Mouse (Mus musculus): ENCODE measurements around the gene Sphk2. TPM values are rescaled to one million over a fixed set of nuclear protein-coding genes. Genes with fewer than 3 reads are reported as not detected.

The Sphk2 gene
- polyA plus RNA-seq, 1 experiment from 2014 or later = 13.9 TPM

DNA sequence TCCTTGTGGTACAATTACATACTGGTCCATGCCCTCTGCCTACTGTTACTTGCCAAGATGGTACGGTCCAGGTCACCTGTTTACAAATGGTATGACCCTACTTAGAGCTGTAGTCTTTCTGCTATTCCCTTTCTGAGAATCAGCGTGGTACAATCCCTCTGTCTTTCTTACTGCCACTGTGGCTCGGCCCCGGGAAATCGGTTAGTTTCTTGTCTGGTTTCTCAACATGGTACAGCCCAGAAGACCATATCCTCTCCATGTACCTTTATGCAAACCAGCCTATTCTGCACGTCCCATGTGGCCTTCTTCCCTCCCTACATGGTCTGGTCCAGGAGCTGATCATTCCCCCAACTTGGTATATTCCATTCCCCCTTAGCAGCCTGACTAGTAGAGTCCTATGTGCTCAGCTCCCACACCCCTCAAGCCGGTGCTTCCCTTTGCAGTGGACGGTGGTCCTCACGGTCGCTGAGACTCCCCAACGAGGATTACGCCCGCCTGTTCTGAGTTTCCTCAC lies 13.7 kb downstream of the Sphk2 start:
- Histone ChIP-seq H3K9ac (ENCODE audit: low read depth, low read length) (peak overlapping the region; percentile 29; the same call in 1 of the 2 replicates), H3K4me2 (ENCODE audit: low read depth, low read length) (peak overlapping the region; percentile 97), H3K27me3 (ENCODE audit: control insufficient read depth, insufficient read depth, low read depth, low read length) (peaks cover 25% of the 10 kb centered on the region), H3K9me3 (replicated peaks; ENCODE audit: control insufficient read depth, low read length) (no peaks in the 10 kb centered on the region), H3K4me3 (ENCODE audit: low read depth, low read length) (peak overlapping the region; percentile 66), H3K27ac (ENCODE audit: low read length) (peak overlapping the region; percentile 18), H3K36me3 (ENCODE audit: control insufficient read depth, insufficient read depth) (no peaks in the 10 kb centered on the region), H3K4me1 (ENCODE audit: control insufficient read depth, low read depth, low read length) (peaks cover 52% of the 10 kb centered on the region)
- WGBS (ENCODE audit: insufficient replicate concordance) = under 1% methylated on average over 13 of the region's 13 CpGs
- ATAC-seq (ENCODE audit: low read depth) = peak; percentile 59

DNA sequence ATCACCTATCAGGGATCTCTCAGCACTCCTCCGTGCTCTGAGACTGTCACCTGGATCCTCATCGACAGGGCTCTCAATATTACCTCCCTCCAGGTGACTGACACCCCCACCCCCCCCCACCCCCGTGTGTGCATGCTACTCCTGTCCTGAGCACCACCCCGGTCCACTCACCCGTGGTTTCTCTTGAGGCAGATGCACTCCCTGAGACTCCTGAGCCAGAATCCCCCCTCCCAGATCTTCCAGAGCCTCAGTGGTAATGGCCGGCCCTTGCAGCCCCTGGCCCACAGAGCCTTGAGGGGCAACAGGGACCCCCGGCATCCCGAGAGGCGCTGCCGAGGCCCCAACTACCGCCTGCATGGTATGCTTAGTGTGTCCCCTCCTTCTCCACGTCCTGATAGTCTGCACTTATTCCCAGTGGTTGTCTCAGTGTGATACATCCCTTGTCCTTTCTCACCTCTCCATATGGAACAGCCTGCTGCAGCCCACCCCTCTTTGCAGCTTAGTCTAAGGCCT lies 14.2 kb downstream of the Sphk2 start:
- no peak for ATAC-seq (ENCODE audit: low read depth)
- Histone ChIP-seq H3K27ac (ENCODE audit: low read length) (peak overlapping the region; percentile 18), H3K9ac (ENCODE audit: low read depth, low read length) (peak overlapping the region; percentile 29; the same call in 1 of the 2 replicates), H3K4me3 (ENCODE audit: low read depth, low read length) (peak overlapping the region; percentile 66; the same call in 1 of the 2 replicates), H3K4me2 (ENCODE audit: low read depth, low read length) (peak overlapping the region; percentile 97), H3K4me1 (ENCODE audit: control insufficient read depth, low read depth, low read length) (peaks cover 49% of the 10 kb centered on the region), H3K27me3 (ENCODE audit: control insufficient read depth, insufficient read depth, low read depth, low read length) (peaks cover 30% of the 10 kb centered on the region), H3K9me3 (replicated peaks; ENCODE audit: control insufficient read depth, low read length) (no peaks in the 10 kb centered on the region), H3K36me3 (ENCODE audit: control insufficient read depth, insufficient read depth) (no peaks in the 10 kb centered on the region)
- WGBS (ENCODE audit: insufficient replicate concordance) = 45% methylated on average over 12 of the region's 12 CpGs

- H3K36me3 ChIP-seq (ENCODE audit: control insufficient read depth, insufficient read depth) = no peaks in the 10 kb centered on the region
- no peak overlapping the region for H3K27ac ChIP-seq (ENCODE audit: low read length)
- H3K4me1 ChIP-seq (ENCODE audit: control insufficient read depth, low read depth, low read length) = peaks cover 43% of the 10 kb centered on the region
- H3K27me3 ChIP-seq (ENCODE audit: control insufficient read depth, insufficient read depth, low read depth, low read length) = peaks cover 35% of the 10 kb centered on the region
- H3K4me2 ChIP-seq (ENCODE audit: low read depth, low read length) = no peak overlapping the region
- H3K9me3 ChIP-seq (replicated peaks; ENCODE audit: control insufficient read depth, low read length) = no peaks in the 10 kb centered on the region
- 78% methylated on average over 17 of the region's 17 CpGs for WGBS (ENCODE audit: insufficient replicate concordance)
- no peak overlapping the region for H3K9ac ChIP-seq (ENCODE audit: low read depth, low read length)
- no peak for ATAC-seq (ENCODE audit: low read depth)
- H3K4me3 ChIP-seq (ENCODE audit: low read depth, low read length) = no peak overlapping the region
These were observed 14.8 kb downstream of the Sphk2 start for GRCm38 (mm10) chr7:45702809-45703520.

- WGBS (ENCODE audit: insufficient replicate concordance) = 75% methylated on average over 11 of the region's 11 CpGs
- no peak overlapping the region for H3K27ac ChIP-seq (ENCODE audit: low read length)
These were observed 15.5 kb downstream of the Sphk2 start for GRCm38 (mm10) chr7:45702316-45702715.

DNA sequence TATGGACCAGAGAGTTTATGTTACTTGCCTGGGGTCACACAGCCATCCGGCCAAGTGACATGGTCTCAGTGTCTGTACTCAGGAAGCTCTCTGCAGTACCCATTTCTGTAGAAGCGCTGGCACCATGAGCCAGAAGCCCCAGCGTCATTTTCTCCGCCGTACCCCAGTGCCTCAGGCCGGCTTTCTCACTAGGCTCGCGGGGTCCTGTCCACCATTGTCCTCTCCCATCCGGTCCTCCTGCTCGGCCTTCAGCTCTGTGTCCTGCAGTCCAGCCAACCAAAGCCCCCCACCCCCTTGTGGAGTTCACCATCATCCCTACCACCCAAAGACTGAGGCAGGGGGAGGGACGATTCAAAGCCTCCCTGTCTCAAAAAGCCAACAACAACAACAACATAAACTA lies 16.2 kb downstream of the Sphk2 start:
- no peaks in the 10 kb centered on the region for H3K36me3 ChIP-seq (ENCODE audit: control insufficient read depth, insufficient read depth)
- H3K27me3 ChIP-seq (ENCODE audit: control insufficient read depth, insufficient read depth, low read depth, low read length) = peaks cover 37% of the 10 kb centered on the region
- H3K4me2 ChIP-seq (ENCODE audit: low read depth, low read length) = no peak overlapping the region
- ATAC-seq (ENCODE audit: low read depth) = no peak
- H3K9me3 ChIP-seq (replicated peaks; ENCODE audit: control insufficient read depth, low read length) = no peaks in the 10 kb centered on the region
- H3K4me1 ChIP-seq (ENCODE audit: control insufficient read depth, low read depth, low read length) = peaks cover 29% of the 10 kb centered on the region
- no peak overlapping the region for H3K27ac ChIP-seq (ENCODE audit: low read length)
- H3K4me3 ChIP-seq (ENCODE audit: low read depth, low read length) = no peak overlapping the region
- H3K9ac ChIP-seq (ENCODE audit: low read depth, low read length) = no peak overlapping the region
- 75% methylated on average over 11 of the region's 11 CpGs for WGBS (ENCODE audit: insufficient replicate concordance)

More at GRCm38 (mm10) chr7:45702316-45702715, 15.5 kb downstream of the Sphk2 start:
- Histone ChIP-seq H3K4me1 (ENCODE audit: control insufficient read depth, low read depth, low read length) (peaks cover 36% of the 10 kb centered on the region), H3K9ac (ENCODE audit: low read depth, low read length) (no peak overlapping the region), H3K4me3 (ENCODE audit: low read depth, low read length) (no peak overlapping the region), H3K36me3 (ENCODE audit: control insufficient read depth, insufficient read depth) (no peaks in the 10 kb centered on the region), H3K27me3 (ENCODE audit: control insufficient read depth, insufficient read depth, low read depth, low read length) (peaks cover 37% of the 10 kb centered on the region), H3K4me2 (ENCODE audit: low read depth, low read length) (no peak overlapping the region), H3K9me3 (replicated peaks; ENCODE audit: control insufficient read depth, low read length) (no peaks in the 10 kb centered on the region)
- no peak for ATAC-seq (ENCODE audit: low read depth)

DNA sequence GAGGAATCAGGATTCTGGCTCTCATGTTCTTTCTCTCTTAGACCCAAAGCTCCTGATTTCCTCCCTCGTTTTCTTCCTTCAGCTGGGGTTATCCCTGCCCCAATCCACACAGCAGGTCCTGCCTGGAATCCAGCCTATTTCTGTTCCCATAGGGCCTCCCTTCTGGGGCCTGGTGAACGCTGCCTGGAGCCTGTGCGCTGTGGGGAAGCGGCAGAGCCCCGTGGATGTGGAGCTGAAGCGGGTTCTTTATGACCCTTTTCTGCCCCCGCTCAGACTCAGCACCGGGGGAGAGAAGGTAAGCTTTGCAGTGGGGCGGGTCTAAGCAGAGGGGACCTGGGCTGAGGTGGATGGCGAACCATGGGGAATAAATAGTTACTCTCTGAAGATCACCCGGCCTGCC lies 16.7 kb downstream of the Sphk2 start:
- peaks cover 37% of the 10 kb centered on the region for H3K27me3 ChIP-seq (ENCODE audit: control insufficient read depth, insufficient read depth, low read depth, low read length)
- no peak overlapping the region for H3K4me2 ChIP-seq (ENCODE audit: low read depth, low read length)
- H3K27ac ChIP-seq (ENCODE audit: low read length) = no peak overlapping the region
- WGBS (ENCODE audit: insufficient replicate concordance) = 34% methylated on average over 11 of the region's 11 CpGs
- H3K4me1 ChIP-seq (ENCODE audit: control insufficient read depth, low read depth, low read length) = peaks cover 24% of the 10 kb centered on the region
- no peaks in the 10 kb centered on the region for H3K9me3 ChIP-seq (replicated peaks; ENCODE audit: control insufficient read depth, low read length)
- no peak for ATAC-seq (ENCODE audit: low read depth)
- H3K9ac ChIP-seq (ENCODE audit: low read depth, low read length) = no peak overlapping the region
- no peak overlapping the region for H3K4me3 ChIP-seq (ENCODE audit: low read depth, low read length)
- H3K36me3 ChIP-seq (ENCODE audit: control insufficient read depth, insufficient read depth) = no peaks in the 10 kb centered on the region

DNA sequence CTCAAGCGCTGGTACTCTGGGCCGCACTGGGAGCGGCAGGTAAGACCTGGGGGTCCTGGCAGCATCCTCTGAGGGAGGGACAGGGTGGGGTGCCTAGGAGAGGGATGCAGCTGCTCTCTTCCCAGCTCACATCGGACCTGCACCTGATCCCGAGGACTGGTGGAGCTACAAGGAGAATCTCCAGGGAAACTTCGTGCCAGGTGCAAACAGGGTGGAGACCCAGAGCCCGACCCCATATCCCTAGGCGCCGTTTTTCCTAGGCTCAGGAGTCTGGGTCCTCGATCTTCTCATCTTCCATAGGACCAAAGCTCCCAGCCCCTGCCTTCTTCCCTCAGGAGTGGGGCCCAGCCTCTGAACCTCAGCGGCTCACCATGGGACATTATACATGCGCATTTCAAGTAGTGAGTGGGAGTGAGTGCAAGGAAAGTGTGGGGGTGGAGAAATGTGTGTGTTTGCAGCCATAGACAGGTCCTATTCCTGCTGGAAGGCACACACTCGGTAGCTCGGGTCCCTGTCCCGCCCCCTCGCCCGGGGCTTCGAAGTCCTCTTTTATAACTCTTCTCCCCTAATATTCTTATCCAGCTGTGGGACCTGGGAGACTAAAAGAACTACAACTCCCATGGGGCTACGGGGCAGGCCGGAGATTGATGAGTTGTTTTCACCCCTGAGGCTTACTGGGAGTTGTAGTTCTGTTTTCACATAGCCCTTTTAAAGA lies 17.3 kb downstream of the Sphk2 start:
- Histone ChIP-seq H3K9ac (ENCODE audit: low read depth, low read length) (no peak overlapping the region), H3K4me1 (ENCODE audit: control insufficient read depth, low read depth, low read length) (peaks cover 18% of the 10 kb centered on the region), H3K36me3 (ENCODE audit: control insufficient read depth, insufficient read depth) (no peaks in the 10 kb centered on the region), H3K4me2 (ENCODE audit: low read depth, low read length) (0 out of 2 replicates have a peak overlapping the region, but pooled peaks have one; percentile 1), H3K27ac (ENCODE audit: low read length) (no peak overlapping the region), H3K27me3 (ENCODE audit: control insufficient read depth, insufficient read depth, low read depth, low read length) (peaks cover 37% of the 10 kb centered on the region), H3K9me3 (replicated peaks; ENCODE audit: control insufficient read depth, low read length) (no peaks in the 10 kb centered on the region), H3K4me3 (ENCODE audit: low read depth, low read length) (no peak overlapping the region)
- no peak for ATAC-seq (ENCODE audit: low read depth)
- WGBS (ENCODE audit: insufficient replicate concordance) = 4% methylated on average over 20 of the region's 20 CpGs

DNA sequence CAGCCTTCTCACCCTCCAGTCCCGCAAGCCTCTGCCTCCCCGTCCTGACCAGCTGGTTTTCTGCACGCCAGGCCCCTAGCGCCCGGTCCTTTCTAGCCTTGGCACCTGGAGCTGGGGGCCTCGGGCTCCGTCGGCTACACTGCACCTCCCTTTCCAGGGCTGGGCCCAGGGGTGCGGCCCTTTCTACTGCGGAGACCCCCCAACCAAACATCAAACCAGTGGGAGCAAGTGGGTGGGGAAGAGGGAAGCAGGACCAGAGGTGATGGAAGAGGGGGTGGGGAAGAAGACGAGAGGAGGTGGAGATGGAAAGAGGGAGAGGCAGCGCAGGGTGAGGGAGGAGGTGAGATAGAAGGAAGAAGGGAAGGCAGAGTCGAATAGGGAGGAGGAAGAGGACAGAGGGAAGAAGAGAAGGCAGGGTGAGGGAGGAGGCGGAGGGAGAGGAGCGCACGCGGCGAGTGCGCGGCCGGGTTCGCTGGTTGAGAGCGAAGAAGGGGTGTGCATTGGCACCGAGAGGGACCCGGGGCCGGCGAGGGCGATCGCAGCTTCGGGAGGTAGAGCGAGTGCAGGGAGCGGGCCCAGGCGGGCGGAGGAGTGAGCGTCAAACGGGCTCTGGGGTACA lies 18.2 kb downstream of the Sphk2 start, which contains the start of gene Car11:
TSS of gene Car11 (plus strand) at position 321 of the 619 bp plus-strand sequence.
- Histone ChIP-seq H3K9me3 (replicated peaks; ENCODE audit: control insufficient read depth, low read length) (no peaks in the 10 kb centered on the region), H3K27ac (ENCODE audit: low read length) (no peak within 1 kb of the TSS), H3K4me1 (ENCODE audit: control insufficient read depth, low read depth, low read length) (peaks cover 10% of the 10 kb centered on the region), H3K27me3 (ENCODE audit: control insufficient read depth, insufficient read depth, low read depth, low read length) (peaks cover 37% of the 10 kb centered on the region), H3K36me3 (ENCODE audit: control insufficient read depth, insufficient read depth) (no peaks in the 10 kb centered on the region), H3K9ac (ENCODE audit: low read depth, low read length) (no peak within 1 kb of the TSS), H3K4me2 (ENCODE audit: low read depth, low read length) (0 out of 2 replicates have a peak within 1 kb of the TSS, but pooled peaks have one; percentile 1), H3K4me3 (ENCODE audit: low read depth, low read length) (no peak within 1 kb of the TSS)
- ATAC-seq (ENCODE audit: low read depth) = no peak
- WGBS (ENCODE audit: insufficient replicate concordance) = 5% methylated on average over 36 of the region's 36 CpGs

All from liver, embryonic 16.5 days (tissue).